Comparison of ENCODE assay signal across 8 mouse cellular contexts in the genomic region with DNA sequence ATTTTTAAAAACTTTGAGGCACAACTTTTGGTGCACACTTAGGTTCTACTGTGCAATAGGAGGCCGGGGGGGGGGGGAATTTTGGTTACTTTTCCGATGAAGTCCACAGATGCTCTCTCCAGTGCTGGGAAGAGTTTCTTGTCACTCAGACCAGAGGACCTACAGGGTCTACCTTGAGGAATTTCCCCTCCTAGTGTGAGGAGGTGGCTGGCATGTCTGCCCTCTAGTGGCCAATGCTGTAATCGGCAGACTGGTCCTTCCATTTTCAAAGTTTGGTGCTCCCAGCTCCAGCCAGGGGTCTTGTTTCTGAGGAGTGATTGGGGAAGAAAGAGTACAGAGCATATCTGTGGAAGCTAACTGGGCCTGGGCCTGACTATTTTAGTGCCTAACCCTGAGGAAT.
DNase-seq lines count a peak whose midpoint lies in the region; TF ChIP-seq lines count a peak whose summit lies in the region.

No protein-coding gene starts in this region.

- in situ Hi-C loops in ES-E14 (cut with MboI; ENCODE audit: low sequenced_read_pairs in 2 of 2, unreplicated experiment in 2 of 2), result loop anchor here in 1 of 2 experiments (25.0 kb wide), 1 partner anchor 443 kb away; the partner anchor contains the start of gene Drd5

- H3K4me1 ChIP-seq in ES-E14 (ENCODE audit: control insufficient read depth in 2 of 2, insufficient read depth in 2 of 2, low read length in 2 of 2, poor library complexity in 1 of 2), result peaks cover 2 to 16% of the 10 kb centered on the region in 2 experiments; a peak in 3 of 4 replicates

- no peak overlapping the region for H3K27ac ChIP-seq in ES-E14 (ENCODE audit: insufficient read depth, low read depth, low read length, poor library complexity, severe bottlenecking)

- no peak overlapping the region for H3K9ac ChIP-seq in ES-E14 (ENCODE audit: insufficient read depth, low read depth, low read length, poor library complexity, severe bottlenecking)

- H3K36me3 ChIP-seq in ES-E14 (ENCODE audit: control insufficient read depth, insufficient read depth, low read length, poor library complexity, severe bottlenecking), result no peaks in the 10 kb centered on the region

- DNase-seq in layer of hippocampus, adult 11-12 months (ENCODE audit: low spot score), result peak; percentile 16
- DNase-seq in layer of hippocampus, adult 9-11 months, result no peak
- DNase-seq in ES-E14 (ENCODE audit: low read depth, low spot score), result peak; percentile 53
- DNase-seq in adrenal gland, postnatal 14 days, result peak; percentile 35
- peak; percentile 31 for DNase-seq in embryo, embryonic 11.5 days (ENCODE audit: low read depth, low spot score)
- DNase-seq in layer of hippocampus, postnatal 25 days (ENCODE audit: extremely low spot score in 1 of 2, low spot score in 1 of 2), result peak; percentile 35 to 59
- peak; percentile 75 for DNase-seq in retina, embryonic 14.5 days (ENCODE audit: low spot score)
- no peak for DNase-seq in urinary bladder, postnatal 4 days (ENCODE audit: low spot score in 2 of 2)

- H3K4me3 ChIP-seq in ES-E14 (ENCODE audit: insufficient read depth in 1 of 2, low read depth in 1 of 2, low read length in 2 of 2, poor library complexity in 1 of 2, severe bottlenecking in 1 of 2), result no peak overlapping the region

- H3K9me3 ChIP-seq in ES-E14 (ENCODE audit: control insufficient read depth, insufficient read depth, low read depth, low read length), result no peaks in the 10 kb centered on the region

TF ChIP-seq in ES-E14, 5 proteins besides CTCF, POLR2A, EP300 and RAD21:
- TF ChIP-seq ZC3H11A (IDR thresholded peaks at IDR 0.05; ENCODE audit: borderline replicate concordance, low read depth, low read length) (peak; percentile 40; the same call in 1 of the 2 replicates), ZNF384 (IDR thresholded peaks at IDR 0.05; ENCODE audit: low read depth, low read length) (no peak)

Comparison
In these comparisons a context has a peak if more than half of its experiments do, and no peak if none do; other contexts are left out.
1. DNase-seq: peak in layer of hippocampus, adult 11-12 months (single experiment), ES-E14 (single experiment), adrenal gland, postnatal 14 days (single experiment), embryo, embryonic 11.5 days (single experiment), layer of hippocampus, postnatal 25 days (2 of 2) and retina, embryonic 14.5 days (single experiment); none in layer of hippocampus, adult 9-11 months (single experiment) and urinary bladder, postnatal 4 days (0 of 2).